Mouse (Mus musculus) adrenal gland, adult 8-10 months (tissue): ENCODE measurements at regions not wholly inside any gene's neighbourhood (a gene's known extent, or its start where the extent isn't known, plus 50 kb on each side); places are given as distances from the start of the nearest gene placed in this dataset.

ENCODE experiments used
- DNase-seq: peaks from one replicate; pipeline ENCODE4 v3.0.0; 2022

DNA sequence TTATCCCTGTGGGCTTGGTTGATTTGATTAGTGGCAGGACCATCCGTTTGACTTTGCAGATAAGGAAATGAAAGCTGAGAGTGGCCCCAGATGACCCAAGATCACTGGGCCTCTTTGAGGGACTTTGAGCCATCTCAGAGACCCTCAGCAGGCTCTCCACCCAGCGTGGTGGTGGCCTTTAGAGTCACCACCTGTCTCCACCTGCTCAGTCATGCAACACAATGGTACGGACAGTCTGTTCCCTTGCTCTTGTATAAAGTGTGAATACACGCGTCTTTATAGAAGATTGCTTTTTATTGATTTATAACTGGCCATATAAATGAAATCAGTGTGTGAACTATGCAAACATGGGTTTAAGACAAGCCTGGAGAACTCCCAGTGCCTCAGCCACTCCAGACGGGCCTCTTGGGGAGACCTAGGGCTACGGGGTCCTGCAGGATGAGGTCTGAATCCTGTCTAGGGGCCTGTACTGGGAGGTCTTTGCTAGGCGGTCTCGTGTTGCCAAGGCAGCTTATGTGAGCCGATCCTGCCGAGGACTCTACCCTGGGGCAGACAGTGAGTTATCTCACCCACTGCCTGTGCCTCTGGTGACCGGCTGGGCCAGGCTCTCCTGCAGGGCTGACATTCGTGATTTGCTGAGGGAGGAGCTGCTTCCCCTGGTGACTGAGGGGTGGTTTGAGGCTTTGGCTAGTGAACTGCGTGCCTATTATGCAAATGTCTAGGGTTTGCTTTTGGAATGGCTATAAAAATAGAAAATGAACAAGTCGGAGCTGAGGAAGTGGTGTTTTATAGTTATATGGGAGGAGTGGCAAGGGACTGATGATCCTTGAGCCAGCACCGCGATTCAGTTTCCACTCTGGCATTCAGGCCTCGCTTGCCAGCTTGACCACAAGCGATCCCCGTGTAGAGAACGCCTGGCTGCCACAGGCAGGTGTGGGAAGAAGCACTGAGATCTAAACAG lies 176.5 kb downstream of the Fam43a start:
- DNase-seq, result no peak

DNA sequence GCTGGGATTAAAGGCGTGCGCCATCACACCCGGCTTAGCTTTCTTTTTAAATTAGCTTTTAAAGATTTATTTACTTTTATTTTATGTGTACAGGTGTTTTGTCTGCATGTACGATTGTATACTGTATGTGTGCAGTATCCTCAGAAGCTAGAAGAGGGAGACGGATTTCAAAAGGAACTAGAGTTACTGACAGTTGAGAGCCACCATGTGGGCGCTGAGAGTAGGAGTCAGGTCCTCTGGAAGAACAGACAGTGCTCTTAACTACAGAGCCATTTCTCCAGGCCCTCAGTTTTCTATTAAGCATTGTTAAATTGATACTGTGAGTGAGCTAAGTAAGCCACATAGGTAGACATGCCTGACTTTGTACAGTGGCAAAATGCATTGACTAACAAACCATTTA lies 177.9 kb downstream of the Fam43a start:
- DNase-seq, result no peak

DNA sequence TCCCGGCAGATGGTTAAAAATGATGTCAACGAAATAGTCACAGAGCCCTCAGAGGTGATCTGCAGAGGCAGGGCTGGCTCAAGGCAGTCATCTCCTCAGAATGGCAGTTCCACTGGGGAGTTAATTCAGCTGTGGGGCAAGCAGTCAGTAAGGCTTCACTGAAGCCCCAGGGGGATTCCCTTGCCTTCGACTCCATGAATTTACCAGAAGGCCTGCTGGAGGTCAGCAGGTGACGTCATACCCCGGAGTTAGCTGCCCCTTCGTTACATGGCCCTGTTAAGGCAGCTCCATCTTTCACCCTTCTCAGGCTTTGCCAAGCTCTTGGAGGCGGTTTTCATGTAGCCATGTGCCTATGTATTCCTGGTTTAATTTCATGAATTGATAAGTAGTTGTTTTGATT lies 178.6 kb downstream of the Fam43a start:
- DNase-seq, result no peak

DNA sequence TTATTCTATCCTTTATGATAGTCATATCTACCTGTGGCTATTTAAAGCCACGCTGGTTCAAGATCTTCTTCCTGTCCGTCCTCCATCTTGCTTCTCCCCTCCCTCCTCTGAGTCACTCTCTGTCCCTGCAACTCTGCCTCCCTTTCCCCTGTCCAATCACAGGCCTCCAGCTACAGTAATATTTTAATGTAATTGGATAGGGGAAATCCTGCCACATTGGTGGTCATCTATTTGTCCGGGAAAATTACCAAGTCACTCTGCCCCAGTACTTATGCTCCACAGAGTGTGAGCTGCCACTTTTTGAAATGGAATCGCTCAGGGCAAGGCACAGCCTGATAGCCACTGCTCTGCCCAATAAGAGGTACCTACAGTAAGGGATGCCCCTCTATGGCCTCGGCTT lies 179.4 kb downstream of the Fam43a start:
- DNase-seq, result no peak

DNA sequence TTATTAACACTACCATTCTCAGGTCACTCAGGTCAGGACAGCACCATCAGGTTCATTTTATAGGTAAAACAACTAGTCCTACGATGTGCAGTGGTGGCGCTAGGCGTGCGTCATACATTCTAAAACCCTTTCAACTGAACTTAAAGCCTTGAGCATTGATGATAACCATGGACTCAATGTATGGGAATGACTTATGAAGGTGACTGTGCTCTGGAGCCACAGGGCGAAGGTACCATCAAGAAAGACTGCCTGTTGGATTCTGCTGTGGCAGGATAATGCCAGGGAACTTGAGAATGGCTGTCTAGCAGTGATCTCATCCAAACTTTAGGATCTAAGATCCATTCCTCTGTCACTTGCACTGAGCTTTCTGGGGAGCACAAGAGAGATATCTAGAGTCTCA lies 184.7 kb downstream of the Fam43a start:
- DNase-seq, result no peak

DNA sequence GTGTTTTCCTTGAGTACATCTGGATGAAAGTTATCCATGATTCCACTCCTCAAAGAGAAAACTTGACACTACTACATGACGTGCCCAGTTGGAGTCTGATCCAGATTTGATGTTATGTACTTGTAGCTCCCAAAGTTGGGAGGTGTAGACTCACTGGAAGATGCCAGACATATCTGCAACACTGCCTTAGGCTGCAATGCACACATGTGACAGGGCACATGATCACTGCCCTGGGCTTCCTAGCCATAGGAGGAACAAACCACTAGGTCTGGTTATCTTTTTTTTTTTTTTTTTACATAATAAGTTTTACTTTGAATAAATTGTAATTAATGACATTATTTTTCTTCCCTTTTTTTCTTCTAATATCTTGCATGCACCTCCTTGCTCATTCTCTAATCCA lies 185.4 kb downstream of the Fam43a start:
- DNase-seq, result no peak

DNA sequence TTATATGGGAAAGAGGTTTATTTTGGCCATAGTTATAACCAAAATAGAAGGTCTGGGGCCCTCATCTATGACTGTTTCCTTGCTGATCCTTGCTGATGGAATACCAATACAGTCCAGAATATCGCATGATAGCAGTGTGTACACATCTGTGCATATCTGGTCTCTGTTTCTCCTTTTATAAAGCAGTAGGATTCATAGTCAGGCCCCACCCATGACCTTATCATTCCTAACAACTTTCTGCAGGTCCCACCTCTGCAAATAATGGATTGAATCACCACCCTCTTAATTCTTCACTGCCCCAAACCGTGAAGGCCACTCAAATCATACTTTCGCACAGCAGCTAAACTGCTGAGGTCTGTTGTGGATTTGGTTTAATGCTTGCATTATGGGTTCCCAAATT lies 186.5 kb downstream of the Fam43a start:
- DNase-seq, result no peak

DNA sequence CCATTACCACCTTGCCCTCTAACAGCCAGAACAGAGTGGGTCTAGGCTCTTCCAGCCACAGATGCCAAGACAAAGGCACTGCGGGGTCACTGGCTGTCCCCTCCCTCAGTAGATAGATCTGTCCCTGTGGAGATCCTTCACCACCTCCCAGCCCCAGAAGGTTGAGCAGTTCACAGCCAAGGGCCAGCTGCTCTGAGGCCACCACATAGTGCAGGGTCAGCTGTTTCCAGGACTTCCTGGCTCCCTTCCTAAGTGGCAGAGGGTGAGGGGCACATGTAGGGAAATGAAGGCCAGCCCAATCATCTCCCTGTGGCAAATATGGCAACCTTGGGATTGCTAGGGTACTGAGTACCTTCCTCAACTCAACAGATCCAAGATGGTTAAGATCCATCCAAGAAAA lies 187.8 kb downstream of the Fam43a start:
- no peak for DNase-seq

DNA sequence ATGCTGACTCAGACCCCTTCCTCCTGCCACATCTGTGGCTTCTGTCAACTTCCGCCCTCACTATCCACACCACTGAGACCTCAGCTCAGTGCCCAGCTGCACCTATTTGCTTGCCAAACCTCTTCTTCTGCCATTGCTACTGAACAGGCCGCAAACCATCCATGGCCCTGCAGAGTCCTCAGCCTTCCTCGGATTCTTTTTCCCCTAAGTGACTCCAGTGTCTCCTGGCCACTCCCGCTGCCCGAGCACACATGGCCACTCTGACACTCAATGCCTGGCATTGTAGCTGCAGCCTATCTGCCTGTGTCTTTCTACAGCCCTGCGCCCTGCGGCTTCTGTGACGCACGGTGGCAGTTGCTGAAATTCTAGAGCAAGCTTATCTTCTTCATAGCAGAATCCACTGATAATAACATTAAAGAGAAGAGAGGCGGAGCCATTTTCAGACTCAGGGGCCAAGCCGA lies 188.8 kb downstream of the Fam43a start:
- no peak for DNase-seq

DNA sequence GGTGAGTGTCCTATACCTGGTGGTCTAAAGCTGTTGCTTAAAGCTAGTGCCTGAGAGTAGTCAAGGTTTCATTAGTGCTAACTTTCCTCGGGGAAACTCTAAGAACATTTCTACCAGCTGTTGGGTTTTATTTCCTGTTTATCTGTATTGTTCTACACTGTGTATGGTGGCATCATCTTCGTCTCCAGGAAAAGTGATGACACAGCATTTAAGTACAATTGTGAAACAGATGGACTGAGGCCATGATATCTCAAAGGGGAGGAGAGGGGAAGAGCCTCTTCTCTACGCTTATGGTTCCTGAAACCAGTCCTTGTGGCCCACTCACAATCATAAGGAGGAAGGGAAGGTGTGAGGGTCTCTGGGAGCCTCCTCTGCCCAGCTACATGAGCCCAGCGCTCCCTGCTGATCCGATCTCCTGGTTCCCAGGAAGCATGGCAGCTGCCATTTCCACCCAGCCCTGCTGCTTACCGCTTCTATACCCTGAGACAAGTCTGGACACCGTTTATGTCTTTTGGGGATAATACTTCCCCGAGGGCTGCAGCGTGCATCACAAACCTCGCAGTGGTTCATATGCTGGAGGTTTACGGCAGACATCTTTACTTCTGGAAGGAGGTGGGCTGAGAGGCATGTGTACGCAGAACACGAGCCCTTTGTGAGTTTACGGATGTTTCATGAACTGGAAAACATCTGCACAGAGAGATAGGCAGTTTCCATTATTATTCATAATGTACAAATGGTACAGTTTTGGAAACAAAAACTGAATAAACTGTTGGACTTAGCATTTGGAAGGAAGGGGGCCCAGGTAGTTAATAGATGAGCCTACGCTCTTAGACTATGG lies 189.6 kb downstream of the Fam43a start:
- no peak for DNase-seq

DNA sequence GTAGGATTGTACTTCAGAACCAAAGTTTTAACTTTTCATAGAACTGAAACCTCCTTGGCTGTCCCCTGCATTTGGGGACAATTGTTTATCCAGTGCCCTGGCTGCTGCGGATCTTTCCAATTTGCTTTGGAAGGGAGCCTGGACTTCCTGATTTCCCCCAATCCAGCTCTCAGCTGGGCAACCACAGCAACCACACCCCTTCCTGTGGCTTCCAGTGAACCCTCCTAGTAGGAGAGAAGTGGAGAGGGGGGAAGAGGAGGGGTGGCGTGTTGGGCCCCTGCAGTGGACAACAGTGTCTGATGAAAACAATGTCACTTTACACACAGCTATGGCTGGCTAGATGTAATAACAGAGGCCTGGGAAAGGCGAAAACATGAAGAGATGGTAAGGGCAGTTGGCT lies 190.5 kb downstream of the Fam43a start:
- no peak for DNase-seq

DNA sequence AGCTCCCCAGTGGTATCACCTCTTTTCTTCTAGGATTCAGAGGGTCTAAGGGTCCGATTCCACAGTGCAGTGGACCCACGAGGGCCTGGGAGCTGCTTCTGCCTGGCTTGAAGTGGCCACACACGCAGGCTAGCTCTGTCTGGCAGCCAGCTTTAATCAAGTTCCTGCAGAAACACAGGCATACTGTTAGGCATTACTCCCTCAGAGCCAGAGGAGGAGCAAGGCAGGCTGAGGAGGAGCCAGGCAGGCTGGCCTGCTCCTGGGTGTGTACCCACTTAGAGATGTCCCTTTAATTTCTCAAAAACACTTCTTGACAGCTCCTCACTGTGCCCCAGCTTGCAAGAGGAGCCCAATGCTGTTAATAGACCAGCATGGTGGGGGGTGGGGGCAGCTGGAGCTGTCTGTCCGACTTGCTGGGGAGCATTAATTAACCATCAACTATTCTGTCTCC lies 191.1 kb downstream of the Fam43a start:
- DNase-seq, result no peak

DNA sequence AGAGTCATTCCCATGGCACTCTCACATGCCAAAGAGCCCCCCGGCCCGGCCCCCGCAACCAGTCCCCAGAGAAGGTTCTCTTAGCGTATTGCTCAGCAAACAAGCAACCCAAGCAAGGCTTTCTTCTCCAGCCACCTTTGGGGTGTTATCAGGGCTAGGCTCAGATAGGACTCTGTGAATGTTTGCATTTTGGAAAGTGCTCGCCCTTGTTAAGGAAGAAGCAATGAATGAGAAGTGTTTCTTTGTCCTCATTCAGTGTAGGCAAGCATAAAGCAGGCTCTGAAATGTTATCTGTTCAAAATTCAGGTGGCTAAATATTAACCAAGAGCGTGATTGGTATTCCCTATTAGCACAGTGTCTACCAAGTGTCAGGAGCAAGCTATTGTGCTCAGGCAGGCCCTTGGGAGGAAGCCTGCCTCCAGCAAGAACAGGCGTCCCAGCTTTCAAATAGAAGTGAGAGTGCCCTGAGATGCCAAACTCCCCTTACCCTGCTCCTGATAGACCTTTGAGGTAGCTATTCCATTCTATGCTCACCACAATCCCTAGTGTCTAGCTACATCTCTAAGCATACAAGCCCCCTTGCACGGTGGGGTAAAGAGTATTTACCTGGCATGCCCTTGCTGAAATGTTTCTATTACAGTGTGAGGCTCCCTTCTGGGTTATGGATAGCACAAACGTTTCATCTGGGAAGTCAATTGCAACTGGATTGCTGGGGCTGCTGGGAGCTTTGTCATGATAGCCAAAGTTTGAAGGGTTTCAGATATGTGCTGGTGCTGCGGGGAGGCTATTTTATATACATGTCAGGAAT lies 191.7 kb downstream of the Fam43a start:
- no peak for DNase-seq

DNA sequence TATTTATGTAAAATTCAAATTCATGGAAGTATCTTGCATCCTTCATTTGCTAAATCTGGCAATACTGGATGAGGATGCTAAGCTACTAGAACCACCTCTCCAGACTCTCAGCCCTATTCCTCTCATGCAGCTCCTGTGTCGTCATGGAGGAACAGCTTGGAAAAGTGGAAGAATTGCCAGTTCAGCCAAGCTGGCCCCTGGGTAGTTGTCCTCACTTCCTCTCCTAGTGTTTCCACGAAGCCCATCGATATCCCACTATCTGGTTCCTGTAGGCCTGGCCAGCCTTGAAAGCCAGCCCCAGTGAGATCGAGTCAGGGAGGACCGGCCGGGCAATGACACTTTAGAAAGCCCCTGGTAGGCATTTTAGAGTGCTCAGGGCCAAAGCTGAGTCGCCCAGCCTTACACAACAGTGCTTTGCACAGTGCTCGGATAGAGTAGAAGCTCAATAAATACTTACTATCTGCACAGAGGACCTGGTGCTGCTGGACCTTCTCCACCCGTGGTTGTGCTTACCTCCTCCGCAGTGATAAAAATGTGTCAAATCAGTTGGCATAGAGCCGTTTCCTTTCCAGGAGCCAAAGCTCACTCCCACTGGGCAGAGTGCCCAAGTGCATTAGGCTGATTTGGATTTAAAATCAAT lies 193.3 kb downstream of the Fam43a start:
- DNase-seq, result no peak

DNA sequence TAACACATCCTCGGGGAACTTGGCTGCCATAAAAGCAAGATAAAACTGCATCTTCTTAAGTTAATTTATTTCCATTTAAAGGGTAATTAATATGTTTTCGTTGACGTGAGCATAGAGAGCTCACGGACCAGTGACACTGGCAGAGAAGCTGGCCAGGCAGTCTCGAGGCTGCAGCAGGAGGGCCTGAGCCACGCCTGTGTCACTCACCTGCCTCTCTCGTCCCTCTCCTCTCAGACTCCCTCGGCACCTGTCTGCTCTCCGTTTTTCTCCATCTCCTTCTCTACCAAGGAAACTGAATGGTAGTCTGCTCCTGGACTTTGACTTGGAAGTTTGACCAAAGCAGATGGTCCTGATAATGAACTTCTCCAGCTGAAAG lies 193.8 kb downstream of the Fam43a start:
- no peak for DNase-seq

DNA sequence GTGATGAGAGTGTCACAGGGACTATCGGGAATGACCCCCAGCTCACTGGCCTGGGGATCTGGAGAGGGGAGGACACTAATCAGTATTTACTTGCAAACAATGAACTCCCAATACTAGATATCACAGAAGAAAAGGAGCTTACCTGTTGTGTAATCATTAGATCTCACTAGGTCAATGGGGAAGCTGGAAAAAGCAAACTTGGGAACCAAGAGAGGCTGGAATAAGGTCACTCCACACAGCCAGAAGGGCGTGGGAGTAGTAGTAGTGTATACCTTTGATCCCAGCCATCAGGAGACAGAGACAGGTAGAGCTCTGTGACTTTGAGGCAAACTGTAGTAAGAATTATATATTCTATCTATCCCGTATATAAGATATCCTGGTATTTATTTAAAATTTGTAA lies 194.3 kb downstream of the Fam43a start:
- DNase-seq, result no peak

DNA sequence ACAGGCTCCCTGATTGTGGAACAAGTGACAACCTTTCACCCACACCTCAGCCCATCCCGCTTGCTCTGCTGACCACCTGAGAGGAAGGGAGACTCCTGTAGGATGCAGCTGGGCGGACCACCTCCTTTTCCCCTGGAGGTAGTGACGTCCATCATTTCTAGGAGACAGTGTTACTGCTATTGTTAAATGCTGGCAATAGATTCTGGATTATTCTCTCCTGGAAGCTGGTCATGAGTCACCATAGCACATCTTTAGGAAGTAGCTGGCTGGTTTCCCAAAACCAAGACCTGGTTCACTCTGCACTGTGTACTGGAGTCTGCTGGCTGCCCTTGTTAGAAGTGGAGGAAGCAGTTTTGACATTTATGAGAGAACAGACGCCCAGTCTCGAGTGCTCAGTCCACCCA lies 196.0 kb downstream of the Fam43a start:
- no peak for DNase-seq

DNA sequence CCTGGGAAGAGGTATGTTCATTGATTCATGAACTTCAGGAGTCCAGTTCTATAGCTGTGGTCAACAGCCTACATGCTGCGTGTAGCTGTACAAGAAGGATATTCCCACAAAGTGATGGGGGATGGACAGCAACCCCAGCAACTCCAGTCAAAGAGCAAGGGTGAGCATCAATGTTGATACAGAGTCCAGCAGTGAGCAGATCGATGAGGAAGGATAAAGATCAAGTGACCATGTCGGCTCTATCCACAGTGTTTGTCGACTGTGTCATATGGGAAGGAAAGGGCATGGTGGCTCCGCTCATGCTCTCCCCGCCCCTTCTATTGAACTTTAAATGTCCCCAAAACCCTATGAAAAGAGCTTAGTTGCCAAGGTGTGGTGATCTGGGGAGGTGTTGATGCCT lies 196.6 kb downstream of the Fam43a start:
- no peak for DNase-seq

DNA sequence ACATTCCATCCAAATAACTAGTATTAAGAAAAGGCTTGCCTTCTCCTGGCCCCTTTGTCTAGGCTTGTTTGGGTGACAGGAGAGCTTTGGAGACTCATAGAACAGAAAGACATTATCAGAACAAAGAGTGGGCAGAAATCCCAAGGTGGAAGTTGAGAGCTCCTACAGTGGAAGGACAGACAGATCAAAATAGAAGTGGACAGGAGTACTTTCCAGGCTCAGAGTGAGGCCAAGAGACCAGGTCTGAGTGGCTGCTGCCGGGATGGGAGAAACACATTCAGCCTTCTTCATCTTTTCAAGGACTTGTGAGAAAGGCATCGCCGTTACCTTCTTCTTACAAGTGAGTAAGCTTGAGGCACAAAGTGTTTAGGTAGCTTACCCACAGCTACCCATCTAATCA lies 197.5 kb downstream of the Fam43a start:
- DNase-seq, result no peak

DNA sequence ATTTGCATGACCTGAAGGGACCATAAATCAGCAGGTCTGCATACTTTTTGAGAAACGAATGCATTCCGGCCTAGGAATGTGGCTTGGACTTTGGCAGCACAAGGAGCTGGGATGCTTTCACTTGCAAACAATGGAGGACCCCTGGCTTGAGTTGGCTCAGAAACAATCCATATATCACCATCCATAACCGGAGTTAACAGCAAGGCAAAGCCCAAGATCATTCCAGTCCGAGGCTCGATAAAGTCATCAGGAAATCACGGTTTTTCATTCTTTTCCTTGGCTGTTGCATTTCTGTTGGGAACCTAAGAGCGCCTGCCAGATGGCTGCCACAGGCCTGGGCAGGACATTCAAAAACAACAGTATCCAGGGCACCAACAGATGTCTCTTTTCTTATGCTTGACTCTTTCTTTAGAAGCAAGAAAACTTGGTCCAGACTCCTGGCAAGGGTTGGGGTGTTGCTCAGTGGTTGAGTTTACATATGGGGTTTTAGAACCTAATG lies 198.5 kb downstream of the Fam43a start:
- no peak for DNase-seq

DNA sequence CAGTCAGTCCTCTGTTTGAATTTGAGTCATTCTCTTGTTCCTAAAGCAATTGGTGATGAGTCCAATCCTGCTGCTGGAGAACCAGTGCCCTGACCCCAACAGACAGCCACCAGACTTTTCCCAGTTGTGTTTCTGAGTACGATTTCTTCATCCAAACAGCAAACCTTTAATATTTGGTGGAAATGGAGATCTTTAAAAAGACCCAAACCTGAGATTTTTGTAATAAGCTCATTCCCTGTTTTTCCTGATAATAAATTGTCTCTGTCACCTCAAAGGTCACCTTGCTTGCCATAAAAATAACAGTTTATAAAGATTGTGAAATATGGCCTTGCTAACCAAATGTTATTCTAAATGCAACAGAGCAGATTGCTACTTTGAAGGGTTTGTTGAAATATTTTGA lies 199.0 kb downstream of the Fam43a start:
- no peak for DNase-seq
